Mouse (Mus musculus): ENCODE measurements around the gene Epsti1. TPM values are rescaled to one million over a fixed set of nuclear protein-coding genes. Genes with fewer than 3 reads are reported as not detected.

The Epsti1 gene
- polyA plus RNA-seq, 1 experiment, result 35.3 TPM

- no peak for DNase-seq (ENCODE audit: low read depth in 1 of 2, low spot score in 2 of 2)
- WGBS, result 77% methylated on average over 3 of the region's 3 CpGs
- TF ChIP-seq POLR2A (IDR thresholded peaks at IDR 0.05; ENCODE audit: low read depth, low read length) (no peak), CTCF (IDR thresholded peaks at IDR 0.05; ENCODE audit: extremely low read depth, insufficient read depth, insufficient read length, insufficient replicate concordance) (no peak)
- H3K36me3 ChIP-seq (ENCODE audit: control insufficient read depth, insufficient read depth, low read length), result no peaks in the 10 kb centered on the region
- no peak overlapping the region for H3K4me3 ChIP-seq (ENCODE audit: extremely low read depth, insufficient read depth, insufficient read length)
- no peaks in the 10 kb centered on the region for H3K27me3 ChIP-seq (ENCODE audit: control insufficient read depth, insufficient read depth, low read length)
- no peak overlapping the region for H3K27ac ChIP-seq (ENCODE audit: insufficient read depth, low read length)
- H3K4me1 ChIP-seq (ENCODE audit: control insufficient read depth, insufficient read depth, insufficient read length), result no peaks in the 10 kb centered on the region
Measured at GRCm38 (mm10) chr14:77886376-77886775, 17.7 kb upstream of the Epsti1 start.

- 79% methylated on average over 4 of the region's 4 CpGs for WGBS
- Histone ChIP-seq H3K27me3 (ENCODE audit: control insufficient read depth, insufficient read depth, low read length) (no peaks in the 10 kb centered on the region), H3K4me1 (ENCODE audit: control insufficient read depth, insufficient read depth, insufficient read length) (no peaks in the 10 kb centered on the region), H3K27ac (ENCODE audit: insufficient read depth, low read length) (no peak overlapping the region), H3K4me3 (ENCODE audit: extremely low read depth, insufficient read depth, insufficient read length) (no peak overlapping the region), H3K36me3 (ENCODE audit: control insufficient read depth, insufficient read depth, low read length) (no peaks in the 10 kb centered on the region)
- DNase-seq (ENCODE audit: low read depth in 1 of 2, low spot score in 2 of 2), result no peak
- TF ChIP-seq CTCF (IDR thresholded peaks at IDR 0.05; ENCODE audit: extremely low read depth, insufficient read depth, insufficient read length, insufficient replicate concordance) (no peak), POLR2A (IDR thresholded peaks at IDR 0.05; ENCODE audit: low read depth, low read length) (no peak)
Measured at GRCm38 (mm10) chr14:77886941-77887340, 17.1 kb upstream of the Epsti1 start.

DNA sequence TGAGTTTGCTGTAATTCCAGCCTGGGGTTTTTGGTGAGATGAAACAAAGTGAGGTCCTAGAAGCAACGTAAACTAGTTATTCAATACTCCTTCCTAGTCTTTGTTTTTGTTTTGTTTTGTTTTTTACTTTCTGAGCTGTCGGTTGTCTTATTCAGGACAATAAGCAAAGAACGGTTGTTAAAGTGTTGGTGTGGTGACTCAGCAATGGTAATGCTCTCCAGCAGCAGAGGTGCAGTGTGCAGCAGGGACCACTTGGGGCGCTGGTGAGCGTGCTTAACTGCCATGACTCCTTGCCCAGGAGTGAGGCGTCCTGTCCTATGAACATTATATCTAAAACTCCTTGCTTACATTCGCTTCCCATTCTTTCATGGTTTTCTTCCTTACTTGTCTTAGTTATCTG, 14.1 kb upstream of the Epsti1 start:
- H3K27me3 ChIP-seq (ENCODE audit: control insufficient read depth, insufficient read depth, low read length), result no peaks in the 10 kb centered on the region
- H3K36me3 ChIP-seq (ENCODE audit: control insufficient read depth, insufficient read depth, low read length), result no peaks in the 10 kb centered on the region
- TF ChIP-seq CTCF (IDR thresholded peaks at IDR 0.05; ENCODE audit: extremely low read depth, insufficient read depth, insufficient read length, insufficient replicate concordance), result peak; percentile 17; the same call in 1 of the 2 replicates
- no peak for TF ChIP-seq POLR2A (IDR thresholded peaks at IDR 0.05; ENCODE audit: low read depth, low read length)
- no peak for DNase-seq (ENCODE audit: low read depth in 1 of 2, low spot score in 2 of 2)
- 89% methylated on average over 7 of the region's 7 CpGs for WGBS
- no peak overlapping the region for H3K27ac ChIP-seq (ENCODE audit: insufficient read depth, low read length)
- H3K4me1 ChIP-seq (ENCODE audit: control insufficient read depth, insufficient read depth, insufficient read length), result no peaks in the 10 kb centered on the region
- H3K4me3 ChIP-seq (ENCODE audit: extremely low read depth, insufficient read depth, insufficient read length), result no peak overlapping the region

- Histone ChIP-seq H3K27me3 (ENCODE audit: control insufficient read depth, insufficient read depth, low read length) (no peaks in the 10 kb centered on the region), H3K4me3 (ENCODE audit: extremely low read depth, insufficient read depth, insufficient read length) (no peak overlapping the region), H3K36me3 (ENCODE audit: control insufficient read depth, insufficient read depth, low read length) (no peaks in the 10 kb centered on the region), H3K27ac (ENCODE audit: insufficient read depth, low read length) (no peak overlapping the region), H3K4me1 (ENCODE audit: control insufficient read depth, insufficient read depth, insufficient read length) (no peaks in the 10 kb centered on the region)
- WGBS, result 87% methylated on average over 3 of the region's 3 CpGs
- TF ChIP-seq POLR2A (IDR thresholded peaks at IDR 0.05; ENCODE audit: low read depth, low read length) (no peak), CTCF (IDR thresholded peaks at IDR 0.05; ENCODE audit: extremely low read depth, insufficient read depth, insufficient read length, insufficient replicate concordance) (no peak)
- DNase-seq (ENCODE audit: low read depth in 1 of 2, low spot score in 2 of 2), result no peak
Measured at GRCm38 (mm10) chr14:77895951-77896350, 8.1 kb upstream of the Epsti1 start.

- DNase-seq (ENCODE audit: low read depth in 1 of 2, low spot score in 2 of 2), result no peak
- H3K36me3 ChIP-seq (ENCODE audit: control insufficient read depth, insufficient read depth, low read length), result no peaks in the 10 kb centered on the region
- peaks cover 10% of the 10 kb centered on the region for H3K4me1 ChIP-seq (ENCODE audit: control insufficient read depth, insufficient read depth, insufficient read length)
- 93% methylated on average over 3 of the region's 3 CpGs for WGBS
- no peak overlapping the region for H3K27ac ChIP-seq (ENCODE audit: insufficient read depth, low read length)
- no peak overlapping the region for H3K4me3 ChIP-seq (ENCODE audit: extremely low read depth, insufficient read depth, insufficient read length)
- H3K27me3 ChIP-seq (ENCODE audit: control insufficient read depth, insufficient read depth, low read length), result no peaks in the 10 kb centered on the region
- TF ChIP-seq POLR2A (IDR thresholded peaks at IDR 0.05; ENCODE audit: low read depth, low read length), result no peak
- no peak for TF ChIP-seq CTCF (IDR thresholded peaks at IDR 0.05; ENCODE audit: extremely low read depth, insufficient read depth, insufficient read length, insufficient replicate concordance)
Measured at GRCm38 (mm10) chr14:77902541-77902940, 1.5 kb upstream of the Epsti1 start.

DNA sequence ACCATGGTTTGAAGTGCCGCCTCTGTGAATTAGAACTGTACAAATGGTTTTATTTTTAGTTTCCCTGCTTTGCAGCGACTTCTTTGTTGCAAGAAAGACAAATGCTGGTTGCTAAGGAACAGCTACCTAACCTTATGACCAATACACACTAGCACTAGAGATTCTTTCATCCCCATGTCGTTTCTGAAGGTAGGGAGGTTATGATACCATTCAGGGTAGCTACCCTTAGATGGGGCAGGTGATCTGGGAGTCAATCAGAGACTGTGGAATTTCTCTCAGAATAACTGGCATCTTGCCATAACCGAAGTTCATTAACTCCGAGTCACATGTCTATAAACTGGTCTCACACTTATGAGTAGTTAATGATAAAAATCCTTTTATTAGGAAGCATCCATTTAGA, 1.4 kb downstream of the Epsti1 start:
- peak in 1 of 2 experiments; percentile 12 for DNase-seq (ENCODE audit: low read depth in 1 of 2, low spot score in 2 of 2)
- H3K4me1 ChIP-seq (ENCODE audit: control insufficient read depth, insufficient read depth, insufficient read length), result peaks cover 12% of the 10 kb centered on the region

GRCm38 (mm10) chr14:77906586-77906985, 2.5 kb downstream of the Epsti1 start:
- no peak overlapping the region for H3K27ac ChIP-seq (ENCODE audit: insufficient read depth, low read length)
- no peak for DNase-seq (ENCODE audit: low read depth in 1 of 2, low spot score in 2 of 2)
- H3K4me3 ChIP-seq (ENCODE audit: extremely low read depth, insufficient read depth, insufficient read length), result peak overlapping the region; percentile 13; the same call in 1 of the 2 replicates
- no peaks in the 10 kb centered on the region for H3K27me3 ChIP-seq (ENCODE audit: control insufficient read depth, insufficient read depth, low read length)
- peaks cover 12% of the 10 kb centered on the region for H3K4me1 ChIP-seq (ENCODE audit: control insufficient read depth, insufficient read depth, insufficient read length)
- no peak for TF ChIP-seq CTCF (IDR thresholded peaks at IDR 0.05; ENCODE audit: extremely low read depth, insufficient read depth, insufficient read length, insufficient replicate concordance)
- TF ChIP-seq POLR2A (IDR thresholded peaks at IDR 0.05; ENCODE audit: low read depth, low read length), result no peak
- WGBS, result 75% methylated on average over 5 of the region's 5 CpGs
- H3K36me3 ChIP-seq (ENCODE audit: control insufficient read depth, insufficient read depth, low read length), result no peaks in the 10 kb centered on the region

More for the DNA sequence above, 1.4 kb downstream of the Epsti1 start:
- Histone ChIP-seq H3K4me3 (ENCODE audit: extremely low read depth, insufficient read depth, insufficient read length) (peak overlapping the region; percentile 43), H3K36me3 (ENCODE audit: control insufficient read depth, insufficient read depth, low read length) (no peaks in the 10 kb centered on the region), H3K27ac (ENCODE audit: insufficient read depth, low read length) (no peak overlapping the region), H3K27me3 (ENCODE audit: control insufficient read depth, insufficient read depth, low read length) (no peaks in the 10 kb centered on the region)
- TF ChIP-seq POLR2A (IDR thresholded peaks at IDR 0.05; ENCODE audit: low read depth, low read length), result no peak
- TF ChIP-seq CTCF (IDR thresholded peaks at IDR 0.05; ENCODE audit: extremely low read depth, insufficient read depth, insufficient read length, insufficient replicate concordance), result no peak
- 25% methylated on average over 5 of the region's 5 CpGs for WGBS
